Mouse (Mus musculus) stomach, postnatal 0 days (tissue): Measurements from ENCODE around the gene Actl6b.

Experiments
- CTCF ChIP-seq: IDR thresholded peaks from 2 replicates; pipeline ENCODE4 v1.5.1; 2016; ENCODE audit warnings: antibody characterized with exemption, low read depth, mild to moderate bottlenecking, moderate library complexity
- EP300 ChIP-seq: optimal IDR thresholded peaks from 2 replicates; pipeline ENCODE3; 2016; ENCODE audit warnings: antibody characterized with exemption

DNA sequence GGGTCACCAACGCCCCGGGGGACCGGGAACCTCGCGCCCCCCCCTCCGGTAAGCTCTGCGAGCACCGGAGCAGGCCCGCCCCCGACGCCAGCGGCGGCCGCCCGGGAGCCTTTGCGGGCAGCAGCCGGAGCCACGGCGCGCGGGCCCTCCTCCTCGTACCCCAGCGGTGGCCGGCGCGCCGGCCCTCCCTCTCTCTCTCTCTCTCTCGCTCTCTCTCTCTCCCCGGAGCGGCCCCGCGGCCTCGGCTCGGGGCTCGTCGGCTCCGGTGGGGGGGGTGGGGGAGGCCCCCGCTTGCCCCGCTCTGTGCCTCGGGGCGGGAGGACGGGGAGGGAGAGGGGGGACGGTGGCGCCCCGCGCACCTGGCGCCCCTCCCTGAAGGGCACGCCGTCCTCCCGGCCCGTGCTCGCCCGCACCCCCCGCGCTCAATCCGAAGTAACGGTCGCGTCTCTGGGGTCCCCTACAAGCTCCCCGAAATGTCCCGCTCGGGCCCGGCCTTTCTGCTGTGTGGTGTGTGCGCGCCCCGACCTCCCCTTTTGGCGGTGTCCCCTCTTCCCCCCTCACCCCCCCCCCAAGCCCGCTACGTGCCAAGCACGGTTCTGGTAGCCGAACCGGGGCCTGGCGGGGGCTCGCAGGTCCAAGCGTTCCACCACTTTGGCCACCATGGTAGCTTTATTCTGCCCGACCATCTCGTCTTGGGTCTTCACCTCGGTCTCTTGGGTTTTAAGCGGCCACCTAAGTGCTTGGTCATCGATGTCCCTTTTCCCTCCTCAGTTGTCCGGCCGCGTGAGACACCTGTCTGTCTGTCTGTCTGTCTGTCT lies 42.5 kb upstream of the Actl6b start:
- no peak for TF ChIP-seq CTCF
- TF ChIP-seq EP300: no peak
